Mouse (Mus musculus): ENCODE measurements around the gene Kalrn. TPM values are rescaled to one million over a fixed set of nuclear protein-coding genes. Genes with fewer than 3 reads are reported as not detected.

Kalrn gene
- polyA plus RNA-seq, 1 experiment from 2014 or later, result 33.2 TPM

DNA sequence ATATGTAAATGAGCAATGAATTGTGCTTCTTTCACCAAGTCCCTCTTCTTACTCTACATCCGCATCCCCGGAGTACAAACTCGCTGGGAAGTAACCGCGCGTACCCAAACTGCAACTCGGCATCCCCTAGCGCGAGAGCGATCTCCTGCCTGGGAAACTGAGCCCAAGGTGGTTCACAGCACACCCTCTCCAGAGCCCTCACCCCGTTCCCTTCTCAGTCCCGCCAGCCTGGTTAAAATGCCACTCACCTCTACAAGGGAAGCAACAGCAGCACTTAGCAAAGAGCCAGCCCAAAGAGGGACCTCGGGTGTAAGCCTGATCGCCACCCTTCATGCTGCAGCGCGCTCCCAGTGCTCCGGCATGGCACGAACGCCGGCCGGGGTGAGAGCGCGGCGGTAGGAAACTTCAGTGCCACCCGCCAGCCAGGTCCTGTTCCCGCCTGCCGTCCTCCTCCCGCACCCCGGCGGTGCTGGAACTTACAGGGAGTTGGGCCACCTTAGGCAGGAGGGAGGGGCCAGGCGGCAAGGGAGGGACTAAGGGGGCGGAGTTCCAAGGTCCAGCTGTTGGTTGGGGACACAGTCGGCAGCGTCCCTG, 477.7 kb downstream of the Kalrn start:
- no peaks in the 10 kb centered on the region for H3K9me3 ChIP-seq (replicated peaks)
- peak overlapping the region; percentile 37 for H3K4me3 ChIP-seq
- peaks cover 11% of the 10 kb centered on the region; the same call in 1 of the 2 replicates for H3K27me3 ChIP-seq
- under 1% methylated on average over 34 of the region's 34 CpGs for WGBS
- H3K27ac ChIP-seq, result peak overlapping the region; percentile 36; the same call in 1 of the 2 replicates
- H3K9ac ChIP-seq, result peak overlapping the region; percentile 54
- no peaks in the 10 kb centered on the region for H3K36me3 ChIP-seq
- peak overlapping the region; percentile 59 for H3K4me2 ChIP-seq (replicated peaks)
- peaks cover 35% of the 10 kb centered on the region for H3K4me1 ChIP-seq
- ATAC-seq (ENCODE audit: low FRiP score), result peak; percentile 61

DNA sequence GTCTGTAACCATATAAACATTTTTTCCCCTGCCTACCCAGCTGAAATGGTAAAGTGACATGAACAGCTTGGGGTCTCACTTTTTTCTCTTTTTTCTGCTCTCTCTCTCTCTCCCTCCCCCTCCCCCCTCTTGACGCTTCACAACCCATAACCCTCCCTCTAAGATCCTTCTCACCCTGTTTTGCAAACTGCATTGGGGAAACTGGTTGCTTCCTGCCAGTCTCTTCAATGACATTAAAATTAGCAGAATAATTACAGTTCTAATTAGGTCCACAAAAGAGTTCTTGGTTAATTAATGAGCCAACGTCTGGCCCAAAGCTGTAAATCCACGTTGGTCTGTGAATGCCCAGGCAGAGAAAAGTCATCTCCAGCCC, 478.3 kb downstream of the Kalrn start:
- peaks cover 35% of the 10 kb centered on the region for H3K4me1 ChIP-seq
- H3K9me3 ChIP-seq (replicated peaks), result no peaks in the 10 kb centered on the region
- 0 out of 2 replicates have a peak, but pooled peaks have one; percentile 38 for ATAC-seq (ENCODE audit: low FRiP score)
- 0 out of 2 replicates have a peak overlapping the region, but pooled peaks have one; percentile 54 for H3K9ac ChIP-seq
- WGBS, result 0% methylated on average over 3 of the region's 3 CpGs
- peak overlapping the region; percentile 40; the same call in 1 of the 2 replicates for H3K27ac ChIP-seq
- peak overlapping the region; percentile 59 for H3K4me2 ChIP-seq (replicated peaks)
- H3K4me3 ChIP-seq, result peak overlapping the region; percentile 37
- H3K27me3 ChIP-seq, result peaks cover 11% of the 10 kb centered on the region; the same call in 1 of the 2 replicates
- no peaks in the 10 kb centered on the region for H3K36me3 ChIP-seq

DNA sequence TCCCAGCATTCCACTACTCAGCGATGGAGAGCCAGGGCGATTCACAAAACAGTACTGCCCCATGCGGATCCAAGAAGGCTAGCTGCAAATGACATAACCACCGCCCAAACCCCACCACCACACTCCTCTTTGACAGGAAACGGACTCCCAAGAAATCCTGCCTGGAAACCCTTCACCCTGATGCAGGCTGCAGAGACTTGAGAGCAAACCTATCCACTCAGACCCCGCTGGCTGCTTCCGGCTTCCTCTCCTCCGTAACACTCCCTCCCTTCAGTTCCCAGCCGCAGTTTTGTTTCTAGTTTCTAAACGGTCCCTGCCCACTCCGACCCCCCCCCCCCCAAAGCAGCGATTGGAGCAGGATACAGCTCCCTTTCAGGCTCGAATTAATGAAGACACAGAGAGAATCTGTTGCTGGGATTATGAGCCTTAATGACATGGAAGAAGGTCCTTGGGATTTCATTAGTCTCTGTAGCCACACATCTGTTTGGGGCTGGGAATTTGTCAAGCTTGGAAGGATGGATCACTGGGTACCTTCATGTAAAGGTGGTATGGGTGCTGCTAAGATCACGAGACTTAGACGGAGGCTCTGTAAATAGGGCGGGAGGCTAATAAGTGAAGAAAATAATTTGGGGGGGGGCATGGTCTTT, 478.8 kb downstream of the Kalrn start:
- no peaks in the 10 kb centered on the region for H3K9me3 ChIP-seq (replicated peaks)
- H3K36me3 ChIP-seq, result no peaks in the 10 kb centered on the region
- peak; percentile 65 for ATAC-seq (ENCODE audit: low FRiP score)
- peaks cover 41% of the 10 kb centered on the region for H3K4me1 ChIP-seq
- H3K27ac ChIP-seq, result peak overlapping the region; percentile 62; the same call in 1 of the 2 replicates
- peaks cover 11% of the 10 kb centered on the region; the same call in 1 of the 2 replicates for H3K27me3 ChIP-seq
- H3K9ac ChIP-seq, result peak overlapping the region; percentile 57
- WGBS, result under 1% methylated on average over 16 of the region's 16 CpGs
- H3K4me2 ChIP-seq (replicated peaks), result peak overlapping the region; percentile 59
- peak overlapping the region; percentile 37 for H3K4me3 ChIP-seq

DNA sequence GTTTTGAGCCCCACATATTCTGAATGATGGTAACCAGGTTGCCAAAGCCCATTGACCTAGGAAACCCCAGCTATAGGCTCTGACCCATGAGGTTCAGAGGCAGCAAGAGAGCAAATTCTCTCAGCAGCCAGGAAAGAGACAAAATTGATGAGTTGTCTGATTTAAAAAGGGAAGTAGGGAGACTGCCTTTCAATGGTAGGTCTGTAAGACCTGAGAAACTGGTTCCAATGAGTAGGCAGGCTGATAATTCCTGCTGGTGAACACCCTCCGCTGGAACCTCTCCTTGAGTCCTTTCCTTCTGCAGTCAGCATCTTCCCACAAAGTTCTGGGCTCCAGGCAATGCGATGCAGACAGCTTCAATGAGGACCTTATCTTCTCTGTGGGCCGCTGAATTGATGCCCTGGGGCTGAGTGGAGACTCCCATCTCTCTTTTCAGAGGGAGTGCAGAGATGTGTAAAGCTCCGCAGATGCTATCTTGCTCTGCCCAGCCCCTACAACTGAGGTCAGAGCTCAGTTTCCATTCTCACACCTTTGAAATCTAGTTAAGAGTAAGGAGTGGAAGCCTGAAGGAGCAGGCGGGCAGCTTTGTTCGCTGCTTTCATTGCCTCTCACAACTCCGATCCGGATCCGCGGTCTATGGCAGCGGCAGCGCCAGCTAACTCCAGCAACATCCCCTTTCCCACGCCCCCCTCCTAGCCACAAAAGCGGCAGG, 479.4 kb downstream of the Kalrn start:
- WGBS, result 3% methylated on average over 14 of the region's 14 CpGs
- peaks cover 45% of the 10 kb centered on the region for H3K4me1 ChIP-seq

GRCm38 (mm10) chr16:34089528-34090095, 483.7 kb downstream of the Kalrn start:
- ATAC-seq (ENCODE audit: low FRiP score), result 0 out of 2 replicates have a peak, but pooled peaks have one; percentile 11

More for the DNA sequence above, 479.4 kb downstream of the Kalrn start:
- Histone ChIP-seq H3K27ac (peak overlapping the region; percentile 62; the same call in 1 of the 2 replicates), H3K9ac (peak overlapping the region; percentile 57), H3K36me3 (no peaks in the 10 kb centered on the region), H3K9me3 (replicated peaks) (no peaks in the 10 kb centered on the region), H3K4me2 (replicated peaks) (peak overlapping the region; percentile 59), H3K4me3 (peak overlapping the region; percentile 37), H3K27me3 (peaks cover 11% of the 10 kb centered on the region; the same call in 1 of the 2 replicates)
- no peak; the same call in 1 of the 2 replicates for ATAC-seq (ENCODE audit: low FRiP score)

GRCm38 (mm10) chr16:34089022-34089421, 484.3 kb downstream of the Kalrn start:
- no peak for ATAC-seq (ENCODE audit: low FRiP score)
- peaks cover 32% of the 10 kb centered on the region for H3K4me1 ChIP-seq
- no peaks in the 10 kb centered on the region for H3K9me3 ChIP-seq (replicated peaks)
- 0 out of 2 replicates have a peak overlapping the region, but pooled peaks have one; percentile 52 for H3K27ac ChIP-seq
- H3K36me3 ChIP-seq, result no peaks in the 10 kb centered on the region
- H3K4me2 ChIP-seq (replicated peaks), result no peak overlapping the region
- no peak overlapping the region for H3K9ac ChIP-seq
- 93% methylated on average over 3 of the region's 3 CpGs for WGBS
- H3K4me3 ChIP-seq, result no peak overlapping the region
- H3K27me3 ChIP-seq, result no peaks in the 10 kb centered on the region

More at GRCm38 (mm10) chr16:34089528-34090095, 483.7 kb downstream of the Kalrn start:
- 39% methylated on average over 8 of the region's 8 CpGs for WGBS
- Histone ChIP-seq H3K27me3 (no peaks in the 10 kb centered on the region), H3K9me3 (replicated peaks) (no peaks in the 10 kb centered on the region), H3K4me3 (no peak overlapping the region), H3K27ac (peak overlapping the region; percentile 52; the same call in 1 of the 2 replicates), H3K4me1 (peaks cover 38% of the 10 kb centered on the region), H3K9ac (no peak overlapping the region), H3K36me3 (no peaks in the 10 kb centered on the region), H3K4me2 (replicated peaks) (no peak overlapping the region)

- 49% methylated on average over 4 of the region's 4 CpGs for WGBS
- Histone ChIP-seq H3K27ac (peak overlapping the region; percentile 3; the same call in 1 of the 2 replicates), H3K36me3 (no peaks in the 10 kb centered on the region), H3K9me3 (replicated peaks) (no peaks in the 10 kb centered on the region), H3K27me3 (no peaks in the 10 kb centered on the region), H3K4me2 (replicated peaks) (no peak overlapping the region), H3K4me3 (no peak overlapping the region), H3K9ac (no peak overlapping the region), H3K4me1 (peaks cover 25% of the 10 kb centered on the region)
- ATAC-seq (ENCODE audit: low FRiP score), result no peak
Measured at GRCm38 (mm10) chr16:34088331-34088730, 485.0 kb downstream of the Kalrn start.

DNA sequence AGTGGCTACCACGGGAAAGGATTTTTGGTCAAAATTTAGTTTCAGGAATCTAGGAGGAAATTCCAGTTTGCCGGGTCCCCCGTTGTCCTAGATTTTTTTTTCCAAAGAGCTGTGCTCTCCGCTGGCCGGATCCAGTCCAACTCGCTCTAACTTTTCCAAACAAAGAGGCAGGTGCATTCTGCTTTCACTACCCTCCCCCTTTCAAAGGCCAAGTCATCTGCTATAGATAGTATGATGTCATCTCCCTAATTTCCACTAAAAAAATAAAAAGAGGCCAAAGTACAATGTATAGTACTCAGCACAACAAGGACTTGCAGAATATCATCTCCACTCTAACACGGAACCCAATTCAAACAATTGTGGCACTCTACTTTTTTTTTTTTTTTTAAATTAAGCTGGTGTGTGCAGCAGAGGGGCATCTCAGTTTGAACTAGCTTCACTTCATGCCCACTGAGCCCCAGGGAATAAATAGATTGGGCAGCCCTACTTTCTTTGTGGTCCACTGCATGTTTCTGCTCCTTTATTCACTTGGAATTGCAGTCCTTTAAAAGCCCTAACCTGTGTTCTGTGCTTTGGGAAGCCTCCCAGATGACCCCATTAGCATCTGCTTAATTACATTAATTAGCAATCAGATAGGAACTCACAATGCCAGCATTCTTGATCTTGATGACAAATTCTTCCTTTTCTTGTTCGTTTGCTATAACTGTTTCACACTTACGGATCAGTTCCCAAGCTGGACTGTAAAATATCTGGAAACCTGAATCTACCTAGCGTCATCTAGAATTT, 489.0 kb downstream of the Kalrn start:
- 86% methylated on average over 10 of the region's 10 CpGs for WGBS
- Histone ChIP-seq H3K9me3 (replicated peaks) (no peaks in the 10 kb centered on the region), H3K4me2 (replicated peaks) (no peak overlapping the region), H3K4me1 (peaks cover 26% of the 10 kb centered on the region), H3K36me3 (no peaks in the 10 kb centered on the region), H3K9ac (no peak overlapping the region), H3K27me3 (no peaks in the 10 kb centered on the region), H3K4me3 (no peak overlapping the region), H3K27ac (no peak overlapping the region)
- ATAC-seq (ENCODE audit: low FRiP score), result no peak

DNA sequence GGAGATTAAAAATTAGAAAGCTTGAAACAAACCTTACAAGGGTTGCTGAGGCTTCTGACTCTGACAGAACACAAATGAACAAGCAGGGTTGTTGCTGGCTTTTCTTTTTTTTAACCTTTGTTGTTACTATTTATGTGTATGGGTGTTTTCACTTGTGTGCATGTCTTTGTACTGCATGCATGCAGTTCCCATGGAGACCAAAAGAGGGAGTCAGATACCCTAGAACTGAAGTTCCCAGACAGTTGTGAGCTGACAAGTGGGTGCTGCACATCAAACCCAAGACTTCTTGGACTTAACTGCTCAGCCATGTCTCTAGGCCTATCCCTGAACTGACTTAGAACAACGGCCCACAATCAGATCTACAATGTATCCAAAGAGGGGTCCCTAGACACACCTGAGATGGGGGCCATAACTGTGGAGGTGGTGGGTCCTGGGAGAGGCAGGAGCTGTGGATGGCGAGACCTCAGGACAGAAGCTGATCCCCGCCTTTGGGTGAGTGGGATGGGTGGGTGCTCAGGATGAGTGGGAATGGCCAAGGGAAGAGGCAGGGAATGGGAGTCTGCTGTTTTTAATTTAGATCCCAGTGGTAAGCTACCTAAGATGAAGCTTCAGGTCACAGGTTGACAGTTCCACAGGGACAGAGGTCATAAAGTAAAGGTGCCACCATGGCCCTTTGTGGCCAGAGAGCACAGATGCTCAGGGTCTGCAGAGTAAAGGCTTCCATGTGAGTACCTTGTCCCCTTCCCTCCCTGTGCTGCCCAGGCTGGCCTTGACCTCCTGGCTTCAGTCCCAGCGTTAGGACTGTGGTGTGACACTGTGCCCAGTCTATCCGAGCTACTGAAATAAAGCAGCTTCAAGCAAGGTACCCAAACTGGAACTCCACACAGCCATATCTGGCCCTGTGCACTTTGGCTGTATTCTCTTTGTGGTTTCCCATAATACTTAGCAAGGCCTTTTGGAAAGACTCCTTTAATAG, 490.6 kb downstream of the Kalrn start:
- WGBS, result 90% methylated on average over 5 of the region's 5 CpGs
- Histone ChIP-seq H3K27me3 (no peaks in the 10 kb centered on the region), H3K27ac (0 out of 2 replicates have a peak overlapping the region, but pooled peaks have one; percentile 30), H3K4me1 (peaks cover 17% of the 10 kb centered on the region), H3K4me2 (replicated peaks) (no peak overlapping the region), H3K9me3 (replicated peaks) (no peaks in the 10 kb centered on the region), H3K36me3 (no peaks in the 10 kb centered on the region), H3K4me3 (no peak overlapping the region), H3K9ac (no peak overlapping the region)
- ATAC-seq (ENCODE audit: low FRiP score), result no peak

- no peak for ATAC-seq (ENCODE audit: low FRiP score)
- H3K27ac ChIP-seq, result 0 out of 2 replicates have a peak overlapping the region, but pooled peaks have one; percentile 30
Measured at GRCm38 (mm10) chr16:34081683-34082438, 491.5 kb downstream of the Kalrn start.

More at GRCm38 (mm10) chr16:34081683-34082438, 491.5 kb downstream of the Kalrn start:
- no peaks in the 10 kb centered on the region for H3K36me3 ChIP-seq
- H3K27me3 ChIP-seq, result no peaks in the 10 kb centered on the region
- H3K4me1 ChIP-seq, result peaks cover 14% of the 10 kb centered on the region
- H3K4me3 ChIP-seq, result no peak overlapping the region
- H3K4me2 ChIP-seq (replicated peaks), result no peak overlapping the region
- WGBS, result 50% methylated on average over 19 of the region's 19 CpGs
- no peaks in the 10 kb centered on the region for H3K9me3 ChIP-seq (replicated peaks)
- H3K9ac ChIP-seq, result no peak overlapping the region

All from hindbrain, embryonic 12.5 days (tissue).